Mouse (Mus musculus): ENCODE data around the gene Larp1.

DNA sequence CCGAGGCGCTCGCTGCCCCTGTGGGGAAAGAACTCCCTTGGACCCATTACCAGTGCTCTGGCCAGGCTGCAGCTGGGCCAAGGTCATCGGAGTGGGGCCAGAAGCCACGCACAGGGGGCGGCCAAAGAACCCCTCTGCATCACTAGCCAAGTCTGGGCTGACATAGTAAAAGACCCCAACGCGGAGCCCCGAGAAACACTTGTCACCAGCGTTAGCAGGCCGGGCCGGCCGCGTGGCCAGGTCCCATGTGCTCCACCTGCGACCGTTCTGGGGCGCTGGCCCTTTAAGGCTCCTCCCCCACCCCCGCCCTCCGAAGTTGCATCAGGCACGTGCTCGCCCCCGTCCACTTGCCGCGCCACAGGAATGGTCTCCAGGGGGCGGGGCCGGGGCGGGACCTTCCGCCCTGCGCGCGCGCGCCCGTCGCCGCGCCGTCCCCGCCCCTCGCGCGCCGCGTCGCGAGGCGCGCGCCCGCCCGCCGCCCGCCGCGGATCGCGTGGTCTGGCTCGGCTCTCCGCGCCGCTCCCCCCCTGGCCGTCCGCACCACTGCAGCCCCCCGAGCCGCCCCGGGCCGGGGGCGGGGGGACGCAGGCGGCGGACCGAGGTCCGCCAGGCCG lies 320 bp upstream of the Larp1 start:
- TF ChIP-seq ZNF384 (IDR thresholded peaks at IDR 0.05; ENCODE audit: low read depth, low read length), result no peak
- TF ChIP-seq HCFC1 (IDR thresholded peaks at IDR 0.05; ENCODE audit: borderline replicate concordance, insufficient read depth, low read length), result 0 out of 2 replicates have a peak, but pooled peaks have one; percentile 12
